Mouse (Mus musculus) stomach, embryonic 16.5 days (tissue): Measurements from ENCODE around the gene Lrrc55. TPM values are rescaled to one million over a fixed set of nuclear protein-coding genes. Genes with fewer than 3 reads are reported as not detected.
"Not testable (repeated sequence)": the region's sequence is repeated elsewhere in the genome, so short reads cannot be mapped to it uniquely, and the experiment has no call there.

Experiments
- ATAC-seq: fragments of 200-750 bp; cut with Nextera tagmentation; 2 replicates; pipeline ENCODE4 v1.8.0; 2017; ENCODE audit warnings: moderate number of reproducible peaks, moderate TSS enrichment; ENCODE audit not compliant: insufficient read depth, low FRiP score
- H3K27ac ChIP-seq: fragments of 300-500 bp; sonication (generic); 2 replicates; pipeline ENCODE4 v1.5.1; 2014; ENCODE audit warnings: low read length
- H3K27me3 ChIP-seq: fragments of 300-500 bp; sonication (generic); 2 replicates; pipeline ENCODE4 v1.6.1; 2014; ENCODE audit warnings: low read length, control low read depth, mixed read lengths; ENCODE audit not compliant: control insufficient read depth, insufficient read depth
- H3K36me3 ChIP-seq: fragments of 300-500 bp; sonication (generic); 2 replicates; pipeline ENCODE4 v1.6.1; 2014; ENCODE audit warnings: low read length; ENCODE audit not compliant: control insufficient read depth, insufficient read depth
- H3K4me1 ChIP-seq: fragments of 300-500 bp; sonication (generic); 2 replicates; pipeline ENCODE4 v1.6.1; 2014; ENCODE audit warnings: low read length, control low read depth, mixed read lengths; ENCODE audit not compliant: control insufficient read depth, insufficient read depth
- H3K4me2 ChIP-seq: fragments of 300-500 bp; sonication (generic); 2 replicates; pipeline ENCODE4 v1.6.1; 2014; ENCODE audit warnings: low read depth, low read length, mixed read lengths
- H3K4me3 ChIP-seq: fragments of 300-500 bp; sonication (generic); replicated peaks from 2 replicates; pipeline ENCODE4 v1.5.1; 2014; ENCODE audit warnings: mild to moderate bottlenecking, low read length
- H3K9ac ChIP-seq: fragments of 300-500 bp; sonication (generic); 2 replicates; pipeline ENCODE4 v1.6.1; 2014; ENCODE audit warnings: low read length
- H3K9me3 ChIP-seq: fragments of 300-500 bp; sonication (generic); replicated peaks from 2 replicates; pipeline ENCODE4 v1.6.1; 2016; ENCODE audit warnings: low read length, control low read depth; ENCODE audit not compliant: control insufficient read depth
- WGBS: fragments of 180-500 bp; shearing (Covaris S2); extraction: QIAGEN DNeasy Blood & Tissue Kit; methylation state at CpG from one replicate; pipeline ENCODE4 v1.1.7; 2014; 5-methylcytosine and 5-hydroxymethylcytosine counted together
- polyA plus RNA-seq: library from polyadenylated mRNA; unstranded; fragments of >200 nt; fragmentation: Nextera tagmentation; extraction: Ambion mirVana; gene quantifications from 2 replicates; pipeline ENCODE4 v1.2.1, GENCODE M21; 2015

Gene Lrrc55
- polyA plus RNA-seq: 3.0 and 4.2 TPM in 2 replicates

- H3K4me1 ChIP-seq: no peaks in the 10 kb centered on the region
- no peaks in the 10 kb centered on the region for H3K9me3 ChIP-seq
- H3K9ac ChIP-seq: 0 out of 2 replicates have a peak within 1 kb of the TSS, but pooled peaks have one; percentile 39
- no peaks in the 10 kb centered on the region for H3K27me3 ChIP-seq
- no peak for ATAC-seq
- H3K4me2 ChIP-seq: peak within 1 kb of the TSS; percentile 49
- 80% methylated on average over 1 of the region's 1 CpGs for WGBS
- peak within 1 kb of the TSS; percentile 36 for H3K4me3 ChIP-seq
- H3K36me3 ChIP-seq: no peaks in the 10 kb centered on the region
- no peak within 1 kb of the TSS for H3K27ac ChIP-seq
Observed at GRCm38 (mm10) chr2:85196901-85197300, at the start of gene Lrrc55. Gene Lrrc55, minus strand, starts transcription at chr2:85197197.

GRCm38 (mm10) chr2:85246506-85247082, 49.6 kb upstream of the Lrrc55 start:
- peak; percentile 58; the same call in 1 of the 2 replicates for ATAC-seq
- H3K9ac ChIP-seq: no peak overlapping the region
- no peaks in the 10 kb centered on the region for H3K27me3 ChIP-seq
- H3K36me3 ChIP-seq: no peaks in the 10 kb centered on the region
- H3K4me2 ChIP-seq: no peak overlapping the region
- no peak overlapping the region for H3K27ac ChIP-seq
- WGBS: 5% methylated on average over 4 of the region's 4 CpGs
- no peaks in the 10 kb centered on the region for H3K4me1 ChIP-seq
- no peaks in the 10 kb centered on the region for H3K9me3 ChIP-seq
- no peak overlapping the region for H3K4me3 ChIP-seq

DNA sequence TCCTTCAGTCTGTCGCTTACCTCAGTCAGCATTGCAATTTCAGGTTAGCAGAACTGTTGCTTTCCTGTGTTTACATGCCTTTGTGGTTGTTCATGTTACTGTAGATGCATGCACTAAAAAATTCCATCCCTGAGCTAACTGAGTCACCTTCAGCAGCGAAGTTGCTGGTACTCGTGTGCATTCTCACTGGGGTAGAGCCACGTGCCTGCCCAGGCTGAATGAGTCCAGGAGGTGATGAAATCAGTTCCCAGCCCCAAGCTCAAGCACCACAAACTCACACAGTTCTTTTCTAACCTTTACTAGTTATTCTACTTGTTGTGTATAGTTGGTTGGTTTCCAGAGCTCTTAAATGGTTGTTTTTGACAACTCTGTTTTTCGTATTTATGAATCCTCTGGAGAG, 48.7 kb upstream of the Lrrc55 start:
- WGBS: 75% methylated on average over 5 of the region's 5 CpGs

DNA sequence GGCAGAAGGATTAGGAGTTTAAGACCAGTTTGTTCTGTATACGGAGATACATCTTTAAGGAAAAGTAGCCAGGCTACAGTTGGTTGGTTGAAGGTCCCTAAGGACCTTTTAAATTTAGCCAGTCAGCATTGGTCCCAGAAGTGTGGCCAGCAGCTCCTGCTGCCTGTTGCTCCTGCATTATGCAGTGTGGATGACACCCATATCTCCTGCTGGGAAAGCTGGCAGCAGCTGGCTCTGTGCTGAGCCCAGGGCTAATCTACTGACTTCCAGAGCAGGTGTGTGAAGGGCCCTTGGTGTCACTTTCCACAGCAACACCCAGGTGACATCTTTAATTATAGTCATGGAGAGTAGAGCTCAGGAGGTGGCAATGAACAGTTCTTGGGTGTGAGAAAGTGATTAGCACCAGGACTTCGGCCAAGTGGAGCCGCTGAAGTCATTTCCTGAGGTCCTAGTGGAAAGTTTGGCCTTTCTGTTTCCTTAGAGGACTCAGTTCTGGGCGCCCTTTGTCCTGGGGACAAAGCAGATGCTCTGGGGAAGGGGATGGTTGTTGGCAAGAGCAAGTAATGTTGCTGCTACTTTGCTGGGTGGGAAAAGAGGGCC, 41.2 kb upstream of the Lrrc55 start:
- H3K36me3 ChIP-seq: no peaks in the 10 kb centered on the region
- no peaks in the 10 kb centered on the region for H3K9me3 ChIP-seq
- H3K4me3 ChIP-seq: no peak overlapping the region
- H3K27ac ChIP-seq: no peak overlapping the region
- no peak overlapping the region for H3K9ac ChIP-seq
- ATAC-seq: no peak
- H3K27me3 ChIP-seq: no peaks in the 10 kb centered on the region
- no peaks in the 10 kb centered on the region for H3K4me1 ChIP-seq
- WGBS: 38% methylated on average over 4 of the region's 4 CpGs
- no peak overlapping the region for H3K4me2 ChIP-seq

More for the DNA sequence above, 48.7 kb upstream of the Lrrc55 start:
- H3K4me3 ChIP-seq: no peak overlapping the region
- no peak for ATAC-seq
- no peak overlapping the region for H3K4me2 ChIP-seq
- H3K9me3 ChIP-seq: no peaks in the 10 kb centered on the region
- no peaks in the 10 kb centered on the region for H3K27me3 ChIP-seq
- H3K4me1 ChIP-seq: no peaks in the 10 kb centered on the region
- no peak overlapping the region for H3K27ac ChIP-seq
- no peaks in the 10 kb centered on the region for H3K36me3 ChIP-seq
- H3K9ac ChIP-seq: no peak overlapping the region

DNA sequence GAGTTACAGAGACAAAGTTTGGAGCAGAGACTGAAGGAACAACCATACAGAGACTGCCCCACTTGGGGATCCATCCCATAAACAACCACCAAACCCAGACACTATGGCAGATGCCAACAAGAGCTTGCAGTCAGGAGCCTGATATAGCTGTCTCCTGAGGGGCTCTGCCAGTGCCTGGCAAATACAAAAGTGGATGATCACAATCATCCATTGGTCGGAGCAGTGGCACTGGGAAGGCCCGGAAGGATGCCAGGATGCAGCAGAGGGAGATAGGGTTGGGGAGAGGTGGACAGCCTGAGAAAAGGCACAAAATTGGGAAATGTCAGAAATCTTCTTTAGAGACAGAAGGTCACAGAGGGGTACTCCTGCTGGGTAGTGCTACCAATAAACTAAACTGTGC, 40.2 kb upstream of the Lrrc55 start:
- H3K4me1 ChIP-seq, H3K9ac ChIP-seq, H3K9me3 ChIP-seq, H3K27ac ChIP-seq, H3K4me2 ChIP-seq, H3K27me3 ChIP-seq, H3K36me3 ChIP-seq, H3K4me3 ChIP-seq, ATAC-seq: not testable (repeated sequence)
- WGBS: 90% methylated on average over 2 of the region's 2 CpGs

- Histone ChIP-seq H3K27me3 (no peaks in the 10 kb centered on the region), H3K4me2 (no peak overlapping the region), H3K36me3 (no peaks in the 10 kb centered on the region), H3K9me3 (no peaks in the 10 kb centered on the region), H3K9ac (no peak overlapping the region), H3K27ac (no peak overlapping the region), H3K4me3 (no peak overlapping the region), H3K4me1 (no peaks in the 10 kb centered on the region)
- WGBS: 63% methylated on average over 4 of the region's 4 CpGs
- ATAC-seq: no peak
Observed at GRCm38 (mm10) chr2:85230771-85231511, 33.9 kb upstream of the Lrrc55 start.

DNA sequence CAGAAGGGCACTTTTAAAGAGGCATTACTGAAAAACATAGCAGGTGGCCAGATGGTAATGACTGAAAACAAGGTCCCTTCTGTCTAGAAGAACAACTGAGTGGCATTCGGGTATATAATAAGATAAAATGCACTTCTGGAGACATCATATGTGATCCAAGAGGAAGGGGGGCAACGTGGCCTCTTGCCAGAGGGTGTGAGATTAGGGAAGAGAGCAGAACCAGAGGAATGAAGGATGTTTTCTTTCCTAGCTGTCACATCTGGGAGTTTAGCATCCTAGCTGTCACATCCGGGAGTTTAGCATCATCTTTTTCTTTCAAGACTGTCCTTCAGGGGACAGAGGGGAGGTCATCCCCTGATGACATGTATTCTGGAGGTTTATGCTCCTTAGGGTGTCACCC, 32.6 kb upstream of the Lrrc55 start:
- 43% methylated on average over 3 of the region's 3 CpGs for WGBS
- ATAC-seq: no peak
- no peak overlapping the region for H3K4me2 ChIP-seq
- no peaks in the 10 kb centered on the region for H3K9me3 ChIP-seq
- 0 out of 2 replicates have a peak, but pooled peaks cover under 1% of the 10 kb centered on the region for H3K27me3 ChIP-seq
- H3K36me3 ChIP-seq: no peaks in the 10 kb centered on the region
- no peak overlapping the region for H3K4me3 ChIP-seq
- H3K4me1 ChIP-seq: no peaks in the 10 kb centered on the region
- no peak overlapping the region for H3K9ac ChIP-seq
- no peak overlapping the region for H3K27ac ChIP-seq

- H3K4me3 ChIP-seq: no peak overlapping the region
- no peaks in the 10 kb centered on the region for H3K36me3 ChIP-seq
- no peak overlapping the region for H3K27ac ChIP-seq
- 91% methylated on average over 3 of the region's 3 CpGs for WGBS
- no peak overlapping the region for H3K9ac ChIP-seq
- no peaks in the 10 kb centered on the region for H3K9me3 ChIP-seq
- H3K27me3 ChIP-seq: 0 out of 2 replicates have a peak, but pooled peaks cover 4% of the 10 kb centered on the region
- no peak overlapping the region for H3K4me2 ChIP-seq
- H3K4me1 ChIP-seq: 0 out of 2 replicates have a peak, but pooled peaks cover 4% of the 10 kb centered on the region
- ATAC-seq: no peak
Observed at GRCm38 (mm10) chr2:85227816-85228335, 30.9 kb upstream of the Lrrc55 start.
